In genomic region chr13:34313033-34313491, GRCm38 (mm10) we compare ENCODE assay signal across 13 mouse cellular contexts. TPM values are rescaled to one million over a fixed set of nuclear protein-coding genes. Genes with fewer than 3 reads are reported as not detected.
DNase-seq lines count a peak whose midpoint lies in the region; ATAC-seq and TF ChIP-seq lines count a peak whose summit lies in the region.
"Had no signal": no experiment of that assay in that cellular context is flagged by ENCODE, and none has a peak within 500 bp of the region (broad histone marks: within the 10 kb centered on the region; RNA-seq: fewer than 3 reads in every experiment).

No protein-coding gene starts in this region.

- no peaks in the 10 kb centered on the region for H3K27me3 ChIP-seq in erythroblast, embryonic 14.5 days (ENCODE audit: control insufficient read depth)
- H3K27me3 ChIP-seq in lung, embryonic 14.5 days (ENCODE audit: insufficient read depth, low read length): no peaks in the 10 kb centered on the region
- H3K27me3 ChIP-seq in forebrain, embryonic 14.5 days (replicated peaks; ENCODE audit: control insufficient read depth, insufficient read depth, low read length): no peaks in the 10 kb centered on the region
- H3K27me3 ChIP-seq in liver, embryonic 15.5 days: no peaks in the 10 kb centered on the region
- H3K27me3 ChIP-seq: hindbrain, embryonic 13.5 days had no signal

- no peak for TF ChIP-seq CTCF in lung, embryonic 14.5 days (IDR thresholded peaks at IDR 0.05; ENCODE audit: low read depth)

- no peaks in the 10 kb centered on the region for H3K9me3 ChIP-seq in erythroblast, embryonic 14.5 days (ENCODE audit: control insufficient read depth, low read length)
- H3K9me3 ChIP-seq in lung, embryonic 14.5 days (ENCODE audit: low read depth, low read length): no peaks in the 10 kb centered on the region
- no peaks in the 10 kb centered on the region for H3K9me3 ChIP-seq in forebrain, embryonic 14.5 days (replicated peaks; ENCODE audit: control insufficient read depth, low read length)
- H3K9me3 ChIP-seq in liver, embryonic 15.5 days (replicated peaks): no peaks in the 10 kb centered on the region
- H3K9me3 ChIP-seq: hindbrain, embryonic 13.5 days had no signal

- no peak for DNase-seq in lung, embryonic 14.5 days
- DNase-seq in lung, postnatal 25 days (ENCODE audit: low spot score): no peak
- DNase-seq in forebrain, embryonic 14.5 days (ENCODE audit: low spot score): peak; percentile 81
- DNase-seq in adrenal gland, postnatal 36 days: no peak
- no peak for DNase-seq in ovary, adult 18-20 months (ENCODE audit: low spot score)
- DNase-seq: embryo, embryonic 11 days; gastrocnemius, postnatal 10 days; kidney, adult 9 months; lung, postnatal 10 days had no signal

- H3K36me3 ChIP-seq in erythroblast, embryonic 14.5 days (ENCODE audit: control insufficient read depth): peaks cover 89% of the 10 kb centered on the region
- H3K36me3 ChIP-seq in lung, embryonic 14.5 days (ENCODE audit: insufficient read depth): no peaks in the 10 kb centered on the region
- no peaks in the 10 kb centered on the region for H3K36me3 ChIP-seq in forebrain, embryonic 14.5 days (ENCODE audit: control insufficient read depth, insufficient read depth, low read length)
- peaks cover 23% of the 10 kb centered on the region for H3K36me3 ChIP-seq in liver, embryonic 15.5 days (replicated peaks)
- H3K36me3 ChIP-seq: hindbrain, embryonic 13.5 days had no signal

- H3K9ac ChIP-seq in lung, embryonic 14.5 days: no peak overlapping the region
- no peak overlapping the region for H3K9ac ChIP-seq in forebrain, embryonic 14.5 days (ENCODE audit: low read length)
- H3K9ac ChIP-seq in liver, embryonic 15.5 days: peak overlapping the region; percentile 28
- H3K9ac ChIP-seq: hindbrain, embryonic 13.5 days had no signal

- H3K27ac ChIP-seq in lung, embryonic 14.5 days (ENCODE audit: low read depth): peak overlapping the region; percentile 33; the same call in 1 of the 2 replicates
- peak overlapping the region; percentile 65 for H3K27ac ChIP-seq in forebrain, embryonic 14.5 days (ENCODE audit: low read depth, low read length)
- H3K27ac ChIP-seq in liver, embryonic 15.5 days (replicated peaks): peak overlapping the region; percentile 89
- H3K27ac ChIP-seq: hindbrain, embryonic 13.5 days had no signal

- 75% methylated on average over 4 of the region's 4 CpGs for WGBS in lung, embryonic 14.5 days
- 14% methylated on average over 4 of the region's 4 CpGs for WGBS in forebrain, embryonic 14.5 days
- WGBS in liver, embryonic 15.5 days (ENCODE audit: insufficient replicate concordance): 56% methylated on average over 4 of the region's 4 CpGs

- no peak for ATAC-seq in erythroblast, adult 5-6 weeks (replicated peaks; ENCODE audit: low FRiP score, poor library complexity, severe bottlenecking)
- ATAC-seq in lung, embryonic 14.5 days (ENCODE audit: insufficient read depth): no peak
- peak; percentile 74 for ATAC-seq in forebrain, embryonic 14.5 days
- ATAC-seq in liver, embryonic 15.5 days (ENCODE audit: insufficient read depth): no peak

- peaks cover 95% of the 10 kb centered on the region for H3K4me1 ChIP-seq in erythroblast, embryonic 14.5 days (ENCODE audit: control insufficient read depth)
- no peaks in the 10 kb centered on the region for H3K4me1 ChIP-seq in lung, embryonic 14.5 days (ENCODE audit: insufficient read depth)
- peaks cover 6% of the 10 kb centered on the region; the same call in 1 of the 2 replicates for H3K4me1 ChIP-seq in forebrain, embryonic 14.5 days (ENCODE audit: control insufficient read depth, insufficient read depth, low read length)
- peaks cover 92% of the 10 kb centered on the region for H3K4me1 ChIP-seq in liver, embryonic 15.5 days (replicated peaks)

- peak overlapping the region; percentile 32 for H3K4me3 ChIP-seq in erythroblast, embryonic 14.5 days (replicated peaks)
- no peak overlapping the region for H3K4me3 ChIP-seq in lung, embryonic 14.5 days (ENCODE audit: low read depth, low read length)
- no peak overlapping the region for H3K4me3 ChIP-seq in forebrain, embryonic 14.5 days (ENCODE audit: low read depth, low read length)
- H3K4me3 ChIP-seq in liver, embryonic 15.5 days (replicated peaks): peak overlapping the region; percentile 4; the same call in 1 of the 2 replicates
- H3K4me3 ChIP-seq: hindbrain, embryonic 13.5 days had no signal

- H3K4me2 ChIP-seq in lung, embryonic 14.5 days: no peak overlapping the region
- no peak overlapping the region for H3K4me2 ChIP-seq in forebrain, embryonic 14.5 days (ENCODE audit: low read length)
- H3K4me2 ChIP-seq in liver, embryonic 15.5 days: peak overlapping the region; percentile 46
- H3K4me2 ChIP-seq: hindbrain, embryonic 13.5 days had no signal

RNA-seq across cellular contexts. Expression of gene Slc22a23, which starts 31.9 kb away (rescaled TPM):
- polyA plus RNA-seq in erythroblast, embryonic 14.5 days (2012): 9.2 and 14.3 TPM in 2 replicates
- 96.1 and 126 TPM in 2 replicates for total RNA-seq in erythroblast, adult 5-6 weeks (2015; ENCODE audit: low replicate concordance)
- 118 and 177 TPM in 2 replicates for total RNA-seq in erythroblast, adult 5-6 weeks (2017; ENCODE audit: low replicate concordance)
- polyA plus RNA-seq in lung, embryonic 14.5 days (2014; fragmentation: Nextera tagmentation; extraction: Ambion mirVana): 6.7 and 7.5 TPM in 2 replicates
- 14.0 and 14.2 TPM in 2 replicates for polyA plus RNA-seq in forebrain, embryonic 14.5 days (2014; fragmentation: Nextera tagmentation; extraction: Ambion mirVana)
- polyA plus RNA-seq in liver, embryonic 15.5 days (2015; fragmentation: Nextera tagmentation; extraction: Ambion mirVana): 7.4 and 9.1 TPM in 2 replicates
- total RNA-seq in adrenal gland, postnatal 36 days (2021): 1 to 10 TPM; 7.8 to 8.9 TPM

Comparison
In these comparisons a context has a peak if more than half of its experiments do, and no peak if none do; other contexts are left out.
1. H3K4me3 ChIP-seq: peak in erythroblast, embryonic 14.5 days (single experiment) and liver, embryonic 15.5 days (single experiment); none in lung, embryonic 14.5 days (single experiment) and forebrain, embryonic 14.5 days (single experiment).
2. H3K27ac ChIP-seq: peak in every context shown above with its lines; median percentile 89 in liver, embryonic 15.5 days; 65 in forebrain, embryonic 14.5 days; 33 in lung, embryonic 14.5 days.